Mouse (Mus musculus) CD4-positive, CD25-positive, alpha-beta regulatory T cell, adult 4 months (primary cell): ENCODE data around the gene 4930407I10Rik. TPM values are rescaled to one million over a fixed set of nuclear protein-coding genes. Genes with fewer than 3 reads are reported as not detected.

Experiments
- ATAC-seq: one replicate; pipeline ENCODE4 v1.8.0; 2017
- polyA plus RNA-seq, 2 experiments: library from polyadenylated mRNA; unstranded; fragments of 100-300 nt; shearing (Covaris generic); gene quantifications; one replicate each; pipeline ENCODE4 v1.2.1; 2017

Gene 4930407I10Rik
- not detected for polyA plus RNA-seq

DNA sequence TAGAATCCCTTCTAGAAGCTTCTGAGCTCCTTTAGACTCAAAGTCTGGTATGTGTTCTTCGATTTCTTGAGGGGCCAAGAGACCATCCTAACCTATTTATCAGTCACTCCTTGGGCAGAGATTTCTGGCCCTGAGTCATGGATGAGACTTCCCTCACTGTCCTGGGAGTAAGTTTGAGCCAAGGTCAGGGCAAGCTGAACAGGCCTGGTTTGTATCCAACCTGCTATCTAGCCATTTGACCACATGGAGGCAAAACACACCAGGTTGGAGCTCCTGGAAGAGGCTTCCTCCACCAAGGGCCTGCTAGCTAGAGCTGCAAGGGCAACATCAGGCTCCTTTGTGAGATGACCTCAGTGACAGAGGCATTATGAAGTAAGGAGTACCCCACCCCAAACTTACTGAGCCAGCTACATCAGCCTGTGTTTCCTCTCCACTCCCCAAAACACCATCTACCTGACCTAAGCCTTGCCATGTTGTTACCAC lies at the start of gene 4930407I10Rik:
Gene 4930407I10Rik, plus strand, starts transcription at position 433 of the 483 bp plus-strand sequence.
- ATAC-seq, result no peak

DNA sequence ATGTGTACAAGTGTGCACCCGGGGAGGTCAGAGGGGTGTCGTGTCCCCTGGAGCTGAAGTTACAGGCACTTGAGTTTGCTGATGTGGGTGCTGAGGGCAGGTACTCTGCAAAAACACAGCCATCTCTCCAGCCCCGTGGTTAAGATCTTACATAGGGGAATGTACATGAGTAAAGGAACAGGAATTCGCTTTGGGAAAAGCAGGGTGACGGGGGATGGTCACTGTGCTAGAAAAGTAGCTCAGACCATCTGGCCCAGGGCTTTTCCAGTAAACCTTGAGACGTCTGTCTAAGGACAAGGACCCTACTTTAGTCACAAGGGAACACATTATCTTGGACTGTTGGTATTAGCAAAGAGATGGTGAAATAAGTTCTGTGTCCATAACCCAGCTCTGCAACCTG lies 47.0 kb upstream of the 4930407I10Rik start:
- no peak for ATAC-seq

DNA sequence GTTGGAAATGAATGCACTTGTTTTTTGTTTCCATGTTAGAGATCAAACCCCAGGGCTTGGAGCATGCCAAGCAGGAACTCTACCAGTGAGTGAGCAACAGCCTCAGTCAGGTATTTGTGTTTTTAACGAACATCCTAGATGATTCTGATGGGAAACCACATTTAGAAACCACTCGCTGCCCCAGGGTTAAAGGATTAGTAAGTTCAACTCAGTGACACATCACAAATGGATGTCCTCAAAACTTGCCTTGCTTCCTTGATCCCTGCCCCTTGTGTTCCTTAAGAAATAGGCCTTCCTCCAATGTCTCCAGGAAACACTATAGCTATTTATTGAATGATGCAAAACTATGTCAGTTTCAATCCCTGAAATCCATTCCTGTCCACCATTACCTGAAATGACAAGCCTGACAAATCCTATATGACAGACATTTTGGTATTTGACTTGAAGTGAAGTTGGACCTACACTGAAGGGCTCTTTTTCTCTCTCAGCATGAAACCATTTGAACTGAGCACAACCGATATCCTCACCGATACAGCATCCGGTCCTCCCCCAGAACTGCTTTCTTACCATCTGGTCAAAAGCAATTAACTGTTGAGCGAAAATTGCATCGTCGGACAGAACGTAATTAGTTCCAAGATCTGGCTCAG lies 44.1 kb upstream of the 4930407I10Rik start:
- no peak for ATAC-seq

DNA sequence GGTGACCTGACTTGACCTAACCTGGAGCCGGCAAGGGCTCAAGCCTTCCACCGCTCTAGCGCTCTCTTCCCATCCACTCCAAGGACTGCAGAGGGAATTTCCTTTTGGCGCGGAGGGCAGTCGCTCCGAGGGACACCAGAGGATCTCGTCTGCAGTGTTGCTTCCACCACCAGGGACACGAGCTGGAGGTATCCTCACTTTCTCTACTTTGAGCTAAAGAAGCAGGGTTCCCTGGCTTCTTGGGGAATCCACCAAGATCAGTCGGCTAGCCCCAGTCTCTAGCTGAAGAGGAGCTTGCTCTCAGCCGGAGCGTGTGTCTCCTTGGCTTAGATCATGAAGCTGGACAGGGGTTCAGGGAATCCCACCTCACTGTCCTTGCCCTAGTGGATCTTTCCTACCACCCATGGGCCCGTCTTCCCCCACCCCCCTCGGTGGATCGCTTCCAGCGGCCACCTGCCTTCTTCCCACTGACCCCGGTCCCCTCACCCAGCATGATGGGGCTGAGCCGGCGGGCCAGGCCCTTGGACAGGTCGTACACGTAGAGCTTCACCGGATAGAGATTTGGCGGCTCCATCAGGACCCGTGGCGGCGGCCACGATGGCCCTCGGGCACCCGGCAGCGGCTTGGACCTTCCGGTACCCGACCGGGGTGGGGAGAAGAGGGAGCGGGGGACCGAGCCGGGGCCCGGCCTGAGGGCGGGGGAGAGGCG lies 43.4 kb upstream of the 4930407I10Rik start:
- peak; percentile 10 for ATAC-seq

GRCm38 (mm10) chr15:82016101-82016808 lies 42.7 kb upstream of the 4930407I10Rik start:
- ATAC-seq, result peak; percentile 89

DNA sequence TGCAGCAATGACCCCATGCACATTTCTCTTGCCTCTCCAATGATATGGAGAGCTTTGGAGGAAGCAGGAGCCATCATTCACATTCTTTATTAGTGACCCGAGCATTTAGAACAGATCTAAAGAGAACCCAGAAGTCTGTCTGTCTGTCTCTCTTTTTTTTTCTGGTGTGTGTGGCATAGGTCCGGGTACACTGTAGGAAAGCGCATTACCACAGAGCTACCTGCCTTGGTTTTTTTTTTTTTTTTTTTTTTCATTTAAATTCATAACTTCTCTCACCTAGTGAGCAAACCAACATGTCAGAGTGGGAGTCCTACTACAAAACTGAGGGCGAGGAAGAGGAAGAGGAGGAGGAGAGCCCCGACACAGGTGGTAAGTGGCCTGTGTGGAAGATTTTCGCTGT lies 42.1 kb upstream of the 4930407I10Rik start:
- no peak for ATAC-seq

DNA sequence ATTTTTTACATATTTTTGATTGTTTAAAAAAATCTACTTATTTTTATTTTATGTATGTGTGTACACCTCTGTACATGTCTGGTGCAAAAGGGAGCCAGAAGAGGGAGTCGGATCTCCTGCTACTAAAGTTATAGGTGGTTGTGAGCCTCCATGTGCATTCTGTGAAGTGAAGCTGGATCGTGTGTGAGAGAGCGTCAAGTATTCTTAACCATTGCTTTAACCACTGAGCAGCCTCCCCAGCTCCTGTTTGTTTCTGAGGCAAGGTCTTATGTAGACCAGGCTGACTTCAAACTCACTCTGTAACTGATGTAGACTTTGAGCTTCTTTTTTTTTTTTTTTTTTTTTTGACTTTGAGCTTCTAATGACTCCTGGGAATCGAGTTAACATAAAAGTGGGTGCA lies 41.5 kb upstream of the 4930407I10Rik start:
- no peak for ATAC-seq

DNA sequence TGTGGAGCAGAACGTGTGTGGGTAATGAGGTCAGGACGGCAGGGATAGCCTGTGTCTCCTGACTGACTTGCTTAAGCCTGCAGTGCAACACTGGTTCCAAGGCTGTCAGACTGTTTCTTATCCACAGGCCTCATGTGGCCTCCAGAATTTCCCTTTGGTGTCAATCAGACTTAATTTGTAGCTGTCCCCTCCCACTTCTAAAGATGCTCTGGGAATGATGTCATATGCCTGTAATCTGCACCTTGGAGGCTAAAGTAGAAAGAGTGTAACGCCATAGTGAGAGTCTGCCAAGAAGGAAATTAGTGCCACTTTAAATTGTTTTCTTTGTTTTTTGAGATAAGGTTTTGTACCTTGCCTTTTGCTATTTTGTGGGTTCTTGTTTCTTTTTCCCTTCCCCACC lies 39.7 kb upstream of the 4930407I10Rik start:
- ATAC-seq, result no peak

- no peak for ATAC-seq
These were observed 36.3 kb upstream of the 4930407I10Rik start for GRCm38 (mm10) chr15:82022535-82023088.

DNA sequence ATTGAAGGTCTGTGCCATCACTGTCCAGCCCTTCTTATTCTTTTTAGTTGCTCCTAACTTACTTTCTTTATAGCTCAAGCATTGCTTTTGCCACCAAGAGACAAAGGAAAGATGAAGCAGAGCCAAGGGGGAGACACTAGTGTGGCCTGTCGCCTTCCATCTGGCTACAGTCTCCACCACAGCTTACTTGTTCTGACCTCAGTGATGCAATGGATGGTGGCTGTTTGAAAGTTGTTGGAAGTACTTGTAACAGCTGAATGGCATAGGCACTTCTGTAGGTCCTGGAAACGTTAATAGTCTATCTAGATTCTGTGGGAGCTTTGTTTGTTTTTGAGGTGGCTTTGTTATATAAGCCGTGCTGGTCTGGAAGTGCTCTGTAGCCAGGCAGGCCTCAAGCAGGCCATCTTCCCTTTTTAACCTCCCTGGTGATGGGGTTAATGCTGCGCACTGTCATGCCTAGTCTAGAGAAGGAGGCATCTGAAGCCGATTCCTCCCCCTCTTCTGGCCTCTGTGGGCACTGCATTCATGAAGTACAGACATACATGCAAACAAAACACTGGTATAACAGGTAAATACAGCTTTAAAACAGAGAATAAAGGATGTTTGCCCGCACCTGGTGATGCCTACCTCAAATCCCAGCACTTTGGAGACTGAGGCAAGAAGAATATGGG lies 34.9 kb upstream of the 4930407I10Rik start:
- ATAC-seq, result no peak

DNA sequence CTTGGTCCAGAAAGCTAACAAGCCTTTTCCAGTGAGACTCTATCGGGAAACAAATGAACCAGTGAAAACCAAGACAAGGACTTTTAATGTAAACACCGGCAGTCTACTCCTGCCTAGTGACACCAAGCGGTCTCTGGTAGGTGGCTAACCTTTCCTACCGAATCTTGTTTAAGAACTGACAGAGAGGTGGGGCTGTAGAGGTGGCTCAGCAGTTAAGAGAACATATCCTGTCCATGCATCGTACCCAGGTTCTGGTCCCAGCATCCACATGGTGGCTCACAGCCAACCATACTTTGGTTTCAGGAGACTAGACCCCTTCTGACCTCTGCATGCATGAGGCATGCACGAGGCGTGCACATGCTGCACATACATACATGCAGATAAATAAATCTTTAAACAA lies 31.7 kb upstream of the 4930407I10Rik start:
- no peak for ATAC-seq

DNA sequence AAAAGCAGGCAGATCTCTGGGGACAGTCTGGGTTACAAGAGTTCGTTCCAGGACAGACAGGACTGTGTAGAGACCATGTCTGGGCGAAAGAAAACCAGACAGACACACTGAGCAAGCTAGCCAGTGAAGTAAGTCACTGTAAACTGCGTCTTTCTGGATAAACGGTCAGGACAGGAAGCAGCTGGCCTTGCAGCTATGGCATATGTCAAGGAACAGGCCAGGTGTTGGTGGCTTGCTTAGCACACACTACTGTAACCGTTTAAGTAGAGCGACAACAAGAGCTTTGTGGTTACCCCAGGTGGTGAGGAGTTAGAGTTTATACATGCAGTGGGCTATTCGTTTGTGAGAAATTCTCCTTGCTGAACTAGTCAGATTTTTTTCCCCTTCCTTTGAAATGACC lies 31.2 kb upstream of the 4930407I10Rik start:
- no peak for ATAC-seq

- no peak for ATAC-seq
These were observed 26.6 kb upstream of the 4930407I10Rik start for GRCm38 (mm10) chr15:82032386-82032785.

DNA sequence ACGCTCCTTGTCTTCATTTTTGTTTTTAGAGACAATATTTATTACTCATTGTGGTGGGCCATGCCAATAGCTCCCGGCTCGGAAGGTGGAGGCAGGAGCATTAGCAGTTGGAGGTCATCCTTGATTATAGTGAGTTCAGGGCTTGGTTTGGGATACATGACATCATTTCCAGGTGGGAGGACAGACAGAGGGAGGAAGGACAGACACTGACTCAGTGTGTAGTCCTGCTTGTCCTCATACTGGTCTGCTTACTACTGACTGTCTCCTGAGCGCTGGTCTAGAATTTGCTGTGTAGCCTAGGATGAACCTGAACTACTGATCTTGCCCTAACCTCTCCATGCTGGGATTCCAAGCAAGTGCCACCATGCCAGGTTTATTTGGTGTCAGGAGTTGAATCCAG lies 25.2 kb upstream of the 4930407I10Rik start, which contains the start of gene Desi1:
Gene Desi1, minus strand, starts transcription at position 101 of the 400 bp plus-strand sequence.
- no peak for ATAC-seq

GRCm38 (mm10) chr15:82035904-82036689 lies 22.9 kb upstream of the 4930407I10Rik start:
- ATAC-seq, result no peak

DNA sequence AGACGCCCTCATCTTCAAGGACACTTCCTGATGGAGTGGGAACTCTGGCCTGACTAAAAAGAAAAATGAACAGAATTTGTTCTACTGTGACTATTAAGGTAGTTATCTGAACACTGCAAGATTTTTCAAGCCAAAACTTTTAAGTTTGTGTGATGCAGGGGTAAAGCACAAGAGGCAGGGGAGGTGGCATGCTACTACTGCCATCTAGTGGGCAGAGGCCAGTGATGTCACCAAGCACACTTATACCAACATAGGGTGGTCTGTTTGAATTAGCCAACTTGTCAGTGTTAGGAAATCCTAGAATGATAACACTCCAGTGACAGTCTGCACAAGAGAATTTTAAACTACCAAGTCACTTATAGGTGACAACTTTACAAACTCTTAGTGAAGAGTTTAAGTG lies 18.3 kb upstream of the 4930407I10Rik start:
- ATAC-seq, result peak; percentile 71

GRCm38 (mm10) chr15:82044166-82044784 lies 14.7 kb upstream of the 4930407I10Rik start:
- no peak for ATAC-seq

- ATAC-seq, result peak; percentile 13
These were observed 12.6 kb upstream of the 4930407I10Rik start for GRCm38 (mm10) chr15:82046246-82046891.

DNA sequence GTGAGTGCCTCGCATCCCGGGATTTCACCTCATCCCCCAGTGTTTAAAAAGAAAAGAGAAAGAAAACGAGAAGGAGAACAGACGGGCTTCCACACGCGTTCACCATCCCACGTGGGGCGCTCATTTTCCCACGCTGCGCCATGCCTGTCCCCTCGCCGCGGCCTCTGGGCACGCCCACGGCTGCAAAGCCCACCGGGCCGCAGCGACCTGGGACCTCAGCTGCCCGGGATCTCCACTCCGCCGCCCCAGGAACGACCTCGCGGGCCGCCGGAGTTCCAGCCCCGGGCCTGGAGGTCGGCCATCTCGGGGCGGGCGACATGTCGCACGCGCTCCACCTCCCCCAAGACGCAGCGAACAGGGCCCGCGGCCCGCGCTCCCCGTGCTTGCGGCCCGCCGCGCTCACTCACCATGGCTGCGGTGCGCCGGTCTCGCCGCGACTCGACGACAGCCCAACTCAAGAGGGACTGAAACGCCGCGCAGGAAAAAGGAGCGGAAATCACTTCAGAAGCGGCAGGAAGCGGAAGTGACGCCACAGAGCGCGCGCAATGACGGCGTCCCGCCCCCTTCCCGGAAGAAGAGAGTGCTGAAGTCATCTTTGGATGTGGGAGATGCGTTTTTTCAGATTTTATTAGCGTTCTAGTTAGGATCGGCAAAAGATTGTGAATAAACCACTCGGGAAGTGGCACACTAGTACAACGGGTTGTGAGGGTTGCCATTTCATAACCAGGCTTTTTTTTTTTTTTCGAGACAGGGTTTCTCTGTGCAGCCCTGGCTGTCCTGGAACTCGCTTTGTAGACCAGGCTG lies 11.7 kb upstream of the 4930407I10Rik start, which contains the start of gene Snu13:
Gene Snu13, minus strand, starts transcription at position 519 of the 804 bp plus-strand sequence.
- peak; percentile 95 for ATAC-seq

DNA sequence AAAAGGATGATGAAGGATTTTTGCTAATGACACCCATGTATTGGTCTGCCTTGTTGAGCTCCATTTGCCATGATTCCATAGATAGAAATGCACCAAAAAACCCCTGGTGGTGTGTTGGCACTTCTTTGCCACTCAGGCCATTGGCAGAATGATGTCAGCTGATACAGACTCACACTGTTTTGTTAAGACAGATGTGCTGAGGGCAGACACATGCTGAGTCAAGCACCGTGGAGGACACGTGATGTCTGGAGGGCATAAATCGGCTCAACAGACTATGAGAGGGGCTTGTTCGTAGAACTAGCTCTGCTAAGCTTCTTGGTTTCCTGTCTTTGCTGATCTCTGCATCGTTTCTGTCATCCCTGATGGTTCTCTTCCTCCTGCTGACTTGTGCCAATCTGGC lies 6.4 kb upstream of the 4930407I10Rik start:
- ATAC-seq, result no peak
